Mouse (Mus musculus) heart, embryonic 16.5 days (tissue): Measurements from ENCODE around the gene Vps54. TPM values are rescaled to one million over a fixed set of nuclear protein-coding genes. Genes with fewer than 3 reads are reported as not detected.

Experiments
- ATAC-seq: fragments of 200-750 bp; cut with Nextera tagmentation; replicated peaks from 2 replicates; pipeline ENCODE4 v1.8.0; 2017; ENCODE audit warnings: moderate number of reproducible peaks; ENCODE audit not compliant: insufficient read depth, low FRiP score; ENCODE audit errors: extremely low read depth
- H3K27ac ChIP-seq: fragments of 300-500 bp; sonication (generic); 2 replicates; pipeline ENCODE4 v1.5.1; 2014; ENCODE audit warnings: mild to moderate bottlenecking, low read length, control low read depth, moderate library complexity
- H3K27me3 ChIP-seq: fragments of 300-500 bp; sonication (generic); 2 replicates; pipeline ENCODE4 v1.6.1; 2014; ENCODE audit warnings: low read length, mixed read lengths; ENCODE audit not compliant: control insufficient read depth, insufficient read depth
- H3K36me3 ChIP-seq: fragments of 300-500 bp; sonication (generic); 2 replicates; pipeline ENCODE4 v1.6.1; 2014; ENCODE audit not compliant: control insufficient read depth, insufficient read depth
- H3K4me1 ChIP-seq: fragments of 300-500 bp; sonication (generic); 2 replicates; pipeline ENCODE4 v1.6.1; 2014; ENCODE audit warnings: low read length, mixed read lengths; ENCODE audit not compliant: control insufficient read depth, insufficient read depth
- H3K4me2 ChIP-seq: fragments of 300-500 bp; sonication (generic); 2 replicates; pipeline ENCODE4 v1.6.1; 2014; ENCODE audit warnings: low read depth, mild to moderate bottlenecking, control low read depth, low read length
- H3K4me3 ChIP-seq: fragments of 300-500 bp; sonication (generic); 2 replicates; pipeline ENCODE4 v1.5.1; 2014; ENCODE audit warnings: mild to moderate bottlenecking, control low read depth, low read length
- H3K9ac ChIP-seq: fragments of 300-500 bp; sonication (generic); 2 replicates; pipeline ENCODE4 v1.6.1; 2014; ENCODE audit warnings: low read length, control low read depth
- H3K9me3 ChIP-seq: fragments of 300-500 bp; sonication (generic); replicated peaks from 2 replicates; pipeline ENCODE4 v1.6.1; 2016; ENCODE audit warnings: low read length; ENCODE audit not compliant: control insufficient read depth
- WGBS: fragments of 180-500 bp; shearing (Covaris S2); extraction: QIAGEN DNeasy Blood & Tissue Kit; methylation state at CpG from one replicate; pipeline ENCODE4 v1.1.7; 2014; 5-methylcytosine and 5-hydroxymethylcytosine counted together
- microRNA counts: library from miRNA; unstranded; fragments of <30 nt; microRNA quantifications from one replicate; lab custom pipeline; 2016
- microRNA-seq: library from miRNA; unstranded; fragments of <30 nt; microRNA quantifications from one replicate; pipeline ENCODE4, GENCODE M21; 2017
- polyA plus RNA-seq: library from polyadenylated mRNA; unstranded; fragments of >200 nt; fragmentation: Nextera tagmentation; extraction: Ambion mirVana; gene quantifications from 2 replicates; pipeline ENCODE4 v1.2.1, GENCODE M21; 2015

The Vps54 gene
- polyA plus RNA-seq, 1 experiment from 2014 or later = 7.0 TPM

- peak overlapping the region; percentile 79 for H3K4me3 ChIP-seq
- ATAC-seq = peak; percentile 93
- H3K36me3 ChIP-seq = no peaks in the 10 kb centered on the region
- H3K9ac ChIP-seq = peak overlapping the region; percentile 86
- peak overlapping the region; percentile 86 for H3K4me2 ChIP-seq
- H3K27ac ChIP-seq = peak overlapping the region; percentile 98
- H3K4me1 ChIP-seq = peaks cover 16% of the 10 kb centered on the region
- H3K27me3 ChIP-seq = no peaks in the 10 kb centered on the region
- WGBS = under 1% methylated on average over 68 of the region's 69 CpGs
- H3K9me3 ChIP-seq = no peaks in the 10 kb centered on the region
These were observed 131.5 kb downstream of the Vps54 start for GRCm38 (mm10) chr11:21370399-21371121.

MicroRNAs encoded within 50 kb of the gene (microRNA counts, 519-probe panel; counts per million panel counts)
- microRNA mmu-miR-1933-3p (lab: Ali Mortazavi, UCI) (1,506 counts per million, percentile 10 among the panel's probes with 10 or more counts), microRNA mmu-miR-1933-5p (lab: Ali Mortazavi, UCI) (not detected)

Small RNA genes within 50 kb of the gene (microRNA-seq; reads per million reads assigned to microRNA genes)
- not detected for gene Mir1933

Other genes with a start within 250 kb of the Vps54 start
- gene Peli1, start 148.0 kb upstream of the Vps54 start, polyA plus RNA-seq = 22.9 and 24.6 TPM in 2 replicates
- gene Ugp2, start 131.9 kb downstream of the Vps54 start, polyA plus RNA-seq = 164 and 178 TPM in 2 replicates